Mouse (Mus musculus) B cell, adult 2 months (primary cell): ENCODE results near the gene Ggps1.
A peak's percentile ranks its signal among the peaks of the same experiment; 100 is the strongest.

Experiments
- DNase-seq, 2 experiments: peaks; one replicate each; pipeline ENCODE4 v3.0.0; 2022

Ggps1 gene

DNA sequence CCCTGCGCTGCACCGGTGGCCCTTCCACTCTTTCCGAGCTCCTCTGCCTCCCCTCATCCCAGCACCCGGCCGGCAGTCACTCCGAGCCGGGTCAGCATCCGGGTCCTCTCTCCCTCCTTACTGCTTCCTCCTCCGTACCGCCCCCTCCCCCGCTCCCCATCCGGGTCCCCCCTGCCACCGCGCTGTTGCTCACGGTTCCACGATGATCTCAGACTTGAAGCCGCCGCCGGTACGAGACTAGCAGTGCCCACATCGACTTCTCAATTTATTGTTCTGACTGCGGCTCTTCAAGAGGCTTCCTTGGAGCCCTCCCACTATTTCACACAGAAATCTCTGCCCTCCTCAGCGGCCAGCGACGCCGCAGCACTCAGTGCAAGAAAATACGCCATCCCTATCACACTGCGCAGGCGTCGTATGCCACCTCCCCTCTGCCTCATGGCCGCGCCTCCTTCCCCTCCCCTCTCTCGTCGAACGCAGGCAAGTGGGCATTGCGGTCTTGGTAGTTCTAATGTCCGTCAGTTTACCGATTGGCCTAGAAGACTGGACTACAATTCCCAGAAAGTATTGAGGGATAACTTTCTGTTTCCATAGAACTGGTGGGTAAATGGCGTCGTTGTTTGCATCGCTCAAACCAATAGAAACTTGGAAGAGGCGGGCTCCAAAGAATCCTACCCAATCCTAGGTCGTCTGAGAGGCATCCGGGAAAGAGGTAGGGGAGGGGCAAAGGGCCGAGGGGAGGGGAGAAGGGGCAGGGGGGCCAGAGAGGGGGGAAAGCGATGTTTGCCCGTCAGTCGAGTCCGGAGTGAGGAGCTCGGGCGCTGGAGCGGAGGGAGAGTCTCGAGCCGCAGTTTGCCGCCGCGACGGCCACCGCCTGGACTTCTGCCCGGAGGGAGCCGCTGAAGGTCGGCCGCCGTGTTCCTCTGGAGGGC is at the start of gene Ggps1, which contains the start of gene Arid4b:
Gene Ggps1 (minus strand): TSS at position 476 of the 929 bp plus-strand sequence.
Gene Arid4b (plus strand): TSS at position 220 of the 929 bp plus-strand sequence.
- peak; percentile 93 to 96 for DNase-seq

DNA sequence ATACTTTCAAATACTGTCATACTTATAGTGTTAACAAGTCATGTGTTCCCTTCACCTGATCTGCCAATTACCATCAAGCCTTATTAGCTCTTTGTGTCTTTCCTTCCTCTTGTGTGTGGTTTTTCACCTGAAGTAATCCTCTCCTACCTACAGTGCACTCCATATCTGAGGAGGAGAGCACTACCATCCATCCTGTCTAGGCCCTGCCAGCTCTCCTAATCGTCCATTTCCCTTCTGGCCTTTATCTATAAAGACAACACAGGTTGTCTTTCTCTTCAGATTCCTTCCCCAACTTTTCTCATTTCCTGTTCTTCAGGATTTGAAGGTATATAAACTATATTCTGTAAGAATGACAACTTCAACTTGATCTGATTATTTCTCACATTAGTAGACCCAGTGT is 47.9 kb upstream of the Ggps1 start:
- no peak for DNase-seq

- no peak for DNase-seq
Observed at GRCm38 (mm10) chr13:14110154-14110873, 47.0 kb upstream of the Ggps1 start.

DNA sequence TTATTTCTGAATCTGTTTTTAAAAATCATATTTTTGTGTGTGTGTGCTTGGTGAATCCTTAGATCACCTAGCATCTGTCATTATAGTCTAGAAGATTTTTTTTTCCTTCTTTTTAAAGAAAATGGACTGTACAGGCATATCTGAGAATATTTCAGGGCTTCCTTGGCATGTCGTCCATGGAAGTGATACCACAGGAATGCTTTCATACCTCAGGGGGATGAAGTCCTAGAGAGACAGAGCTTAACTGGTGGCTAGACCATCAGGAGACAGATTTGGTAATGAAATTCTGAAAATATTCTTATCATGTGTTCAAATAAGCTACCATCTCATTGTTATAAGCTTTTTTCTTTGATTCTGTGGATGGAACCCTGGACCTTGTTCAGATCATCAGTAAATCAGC is 39.7 kb upstream of the Ggps1 start:
- DNase-seq, result no peak

DNA sequence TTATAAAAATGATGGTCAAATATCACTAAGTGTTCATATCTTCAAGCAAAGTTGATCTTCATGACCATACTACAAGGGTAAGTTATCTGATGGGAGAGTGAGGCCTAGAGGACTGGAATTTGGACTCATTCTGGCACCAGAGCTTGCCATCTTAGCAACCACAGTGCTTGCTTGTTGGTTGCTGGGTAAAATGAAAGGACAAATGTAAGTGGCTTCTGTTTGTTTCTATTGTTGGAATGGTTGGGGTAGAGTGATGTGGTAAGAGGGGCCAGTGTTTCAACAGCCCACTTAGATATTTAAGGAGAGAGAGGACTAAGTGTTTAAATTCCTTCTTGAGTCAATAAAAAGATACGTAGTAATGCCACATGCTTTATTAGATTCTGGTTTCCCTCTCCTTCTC is 25.4 kb upstream of the Ggps1 start:
- DNase-seq, result no peak

DNA sequence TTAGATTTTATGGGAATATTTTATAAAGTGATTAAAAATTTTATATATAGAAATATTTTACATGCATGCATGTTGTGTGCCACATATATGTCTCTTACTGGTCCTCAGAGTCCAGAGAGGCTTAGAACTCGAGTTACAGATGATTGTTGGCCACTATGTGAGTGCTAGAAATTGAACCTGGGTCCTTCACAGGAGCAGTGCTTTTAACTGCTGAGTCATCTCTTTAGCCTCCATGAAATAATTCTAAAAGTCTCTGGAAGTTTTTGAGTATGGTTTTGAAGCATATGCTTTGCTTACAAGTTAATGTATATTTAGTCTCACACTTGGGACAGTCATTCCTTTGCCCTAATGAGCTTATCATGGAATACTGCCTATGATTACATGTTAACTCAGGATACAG is 12.0 kb upstream of the Ggps1 start:
- no peak for DNase-seq

DNA sequence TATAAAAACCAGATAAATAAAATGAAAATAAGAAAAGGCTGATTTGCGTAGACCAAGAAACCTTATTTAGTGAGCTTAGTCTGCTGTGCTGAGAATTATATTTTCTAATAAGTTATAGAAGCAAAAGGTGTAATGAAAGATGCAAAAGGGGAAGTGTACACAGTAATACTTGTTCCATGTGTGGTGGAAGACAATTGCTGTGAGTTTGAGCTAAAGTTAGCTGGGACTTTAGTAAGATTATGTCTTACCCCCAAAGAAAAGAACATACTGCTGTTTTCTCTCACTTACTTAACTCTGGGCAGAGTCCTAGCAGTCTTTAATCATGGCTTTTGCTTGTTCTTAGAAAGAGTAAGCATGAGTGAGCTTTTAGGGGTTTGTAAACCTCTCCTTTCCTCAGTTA is 11.1 kb upstream of the Ggps1 start:
- DNase-seq, result no peak

DNA sequence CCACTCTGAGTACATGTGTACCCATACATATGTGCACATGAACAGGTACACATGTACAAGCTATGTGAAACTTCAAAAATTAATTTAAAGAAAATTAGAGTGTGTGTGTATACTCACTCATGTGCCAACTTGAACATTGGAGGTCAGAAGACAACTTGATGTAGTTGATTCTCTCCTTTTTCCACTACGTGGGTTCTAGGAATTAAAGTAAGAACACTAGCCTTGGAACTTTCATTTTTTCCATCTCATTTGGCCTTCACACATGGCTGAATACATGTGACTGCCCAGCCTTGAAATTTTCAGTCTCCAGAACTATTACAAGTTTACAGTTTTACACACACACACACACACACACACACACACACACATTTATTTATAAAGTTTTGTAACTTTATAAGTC is 6.0 kb upstream of the Ggps1 start:
- DNase-seq, result no peak

- no peak for DNase-seq
Observed at GRCm38 (mm10) chr13:14068035-14068434, 4.7 kb upstream of the Ggps1 start.

DNA sequence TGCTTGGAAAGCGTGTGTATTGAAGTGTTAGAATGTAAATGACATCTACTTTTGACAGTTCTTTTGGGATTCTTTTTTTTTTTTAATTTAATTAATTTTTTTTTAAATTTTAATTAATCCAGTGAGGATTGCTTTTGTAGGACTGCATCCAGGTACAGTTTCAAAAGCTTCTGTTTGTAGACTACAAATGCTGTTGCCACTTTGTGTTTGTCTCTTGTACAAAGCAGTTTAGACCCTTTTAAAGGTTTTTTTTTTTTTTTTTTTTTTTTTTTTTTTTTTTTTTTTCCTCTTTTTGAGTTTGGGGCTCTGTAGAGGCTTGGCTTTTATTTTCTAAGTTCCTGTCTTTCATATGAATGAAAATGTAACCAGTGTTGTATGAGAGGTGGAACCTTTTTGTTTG is 2.4 kb upstream of the Ggps1 start:
- no peak for DNase-seq

DNA sequence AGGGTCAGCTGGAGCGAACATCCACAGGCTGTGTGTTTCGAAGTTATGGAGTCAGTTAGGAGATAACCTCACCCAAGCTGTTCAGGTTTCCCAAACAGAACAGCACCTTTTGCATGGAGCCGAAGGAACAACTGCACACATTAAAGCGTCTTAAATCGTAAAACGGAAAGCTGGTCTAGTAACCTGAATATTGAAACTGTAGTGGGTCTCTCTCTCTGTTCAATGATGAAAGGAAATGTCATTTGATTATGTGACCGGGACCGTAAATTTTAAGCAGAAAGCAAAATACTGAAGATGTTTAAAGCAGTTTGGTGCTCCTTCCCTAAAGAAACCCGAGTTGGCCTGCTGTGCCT is 1.7 kb upstream of the Ggps1 start:
- DNase-seq, result no peak

DNA sequence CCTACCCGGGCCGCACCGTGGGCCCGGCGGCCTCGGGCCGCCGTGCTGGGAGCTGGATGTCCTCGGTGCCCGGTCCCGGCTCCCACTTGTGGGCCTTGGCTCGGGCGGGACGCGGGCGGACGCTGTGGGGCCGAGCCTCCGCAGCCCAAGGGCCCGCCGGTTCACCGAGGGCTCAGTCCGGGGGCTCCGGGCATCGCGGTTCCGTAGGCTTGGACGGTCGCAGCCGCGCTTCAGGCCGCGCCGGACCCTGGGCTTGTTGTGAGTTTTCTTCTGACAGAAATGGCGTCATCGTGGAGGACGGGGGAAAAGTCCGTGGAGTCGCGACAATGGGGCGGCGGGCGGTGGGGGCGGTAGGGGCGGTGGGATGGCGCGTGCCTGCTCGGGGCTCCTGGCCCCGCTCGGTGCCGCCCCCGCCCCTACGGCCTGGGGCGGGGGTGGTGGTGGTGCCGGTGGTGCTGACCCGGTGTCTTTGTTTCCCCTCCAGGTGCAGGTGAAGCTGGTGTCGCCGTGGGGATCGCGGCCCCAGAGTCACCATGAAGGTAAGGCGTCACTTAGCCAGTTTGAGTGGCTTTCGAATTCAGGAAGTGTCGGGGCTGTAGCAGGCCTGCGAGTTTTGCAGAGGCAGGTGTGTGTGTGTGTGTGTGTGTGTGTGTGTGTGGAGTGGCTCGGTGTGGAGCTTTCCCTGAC is 1.2 kb upstream of the Ggps1 start:
- DNase-seq, result peak; percentile 73

GRCm38 (mm10) chr13:14063942-14064271 is 619 bp upstream of the Ggps1 start:
- DNase-seq, result no peak

DNA sequence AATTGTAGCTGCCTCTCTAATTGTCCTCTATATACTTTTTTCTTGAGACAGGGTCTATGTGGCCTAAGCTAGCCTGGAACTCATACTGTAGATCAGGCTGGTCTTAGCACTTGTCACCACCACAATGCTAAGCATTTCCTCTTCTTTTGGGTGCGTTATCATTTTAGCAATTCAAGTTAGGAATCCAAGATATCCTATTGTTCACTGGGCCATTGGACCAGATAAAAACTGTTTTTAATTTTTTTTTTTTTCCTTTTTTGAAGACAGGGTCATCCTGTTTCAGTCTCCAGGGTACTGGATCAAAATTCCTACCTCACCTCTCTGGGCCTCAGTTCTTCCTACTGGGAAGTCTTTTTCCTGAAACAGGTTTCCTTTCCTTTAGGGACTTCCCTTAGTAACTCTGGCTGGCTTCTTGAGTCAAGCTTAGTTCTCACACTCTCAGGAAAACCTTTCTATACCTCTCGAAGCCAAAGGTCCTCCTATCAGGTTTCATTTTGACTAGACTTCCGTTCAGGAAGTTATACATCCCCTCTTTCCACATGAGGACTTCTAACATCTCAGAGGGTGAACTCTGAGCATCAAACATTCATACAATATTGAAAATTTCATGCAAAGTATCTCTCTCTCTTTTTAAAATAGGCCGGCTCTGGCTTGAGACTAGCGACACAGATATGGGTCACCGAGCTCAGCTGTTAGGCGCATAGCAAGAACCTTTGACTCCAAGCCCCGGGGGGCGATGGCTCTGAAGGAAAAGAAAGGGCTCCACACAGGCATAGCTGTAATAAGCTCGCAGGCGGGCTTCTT is 877 bp downstream of the Ggps1 start:
- DNase-seq, result no peak

DNA sequence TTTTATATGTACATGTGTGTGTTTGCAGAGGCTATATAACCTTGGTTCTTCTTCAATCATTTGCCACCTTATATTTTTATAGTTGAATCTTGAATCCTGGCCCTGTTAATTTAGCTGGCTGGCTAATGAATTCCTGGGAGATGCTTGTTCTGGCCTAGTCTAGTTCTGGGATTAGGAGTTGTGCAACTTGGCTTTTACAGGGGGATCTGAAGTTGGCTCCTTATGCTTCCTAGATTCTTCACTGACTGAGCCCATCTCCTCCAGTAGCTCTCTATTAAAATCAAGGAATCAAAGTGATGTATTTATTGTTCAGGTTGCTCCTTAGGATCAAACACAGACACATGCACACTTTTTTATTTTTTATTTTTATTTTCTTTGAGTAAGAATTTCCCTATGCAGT is 3.7 kb downstream of the Ggps1 start:
- DNase-seq, result no peak

DNA sequence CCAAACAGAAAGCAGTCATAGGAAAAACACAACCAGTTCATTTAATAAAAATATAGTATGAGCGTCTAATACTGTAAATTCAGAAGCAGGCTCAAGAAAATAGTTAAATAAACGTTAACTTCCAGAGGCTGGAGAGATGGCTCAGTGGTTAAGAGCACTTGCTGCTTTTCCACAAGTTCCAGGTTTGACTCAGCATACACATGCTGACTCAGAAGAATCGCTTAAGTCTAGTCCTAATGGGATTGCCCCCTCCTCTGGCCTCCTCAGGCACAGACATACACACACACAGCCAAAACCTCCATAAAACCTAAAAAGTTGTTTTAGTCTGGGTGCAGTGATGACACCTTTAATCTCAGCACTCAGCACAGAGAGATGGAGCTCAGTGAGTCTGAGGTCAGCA is 6.5 kb downstream of the Ggps1 start:
- no peak for DNase-seq

DNA sequence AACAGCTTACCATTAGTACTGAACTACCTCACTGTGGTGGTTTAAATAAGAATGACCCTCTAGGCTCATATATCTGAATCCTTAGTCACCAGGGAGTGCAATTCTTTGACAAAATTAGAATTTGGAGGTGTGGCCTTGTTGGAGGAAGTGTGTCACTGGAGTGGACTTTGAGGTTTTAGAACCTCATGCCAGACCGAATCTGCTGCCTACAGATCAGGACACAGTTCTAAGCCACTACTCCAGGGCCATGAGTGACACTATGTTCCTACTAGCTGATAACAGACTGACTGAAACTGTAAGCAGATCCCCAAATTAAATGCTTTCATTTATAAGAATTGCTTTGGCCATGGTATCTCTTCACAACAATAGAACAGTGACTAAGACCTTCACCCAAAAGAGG is 13.4 kb downstream of the Ggps1 start:
- no peak for DNase-seq

DNA sequence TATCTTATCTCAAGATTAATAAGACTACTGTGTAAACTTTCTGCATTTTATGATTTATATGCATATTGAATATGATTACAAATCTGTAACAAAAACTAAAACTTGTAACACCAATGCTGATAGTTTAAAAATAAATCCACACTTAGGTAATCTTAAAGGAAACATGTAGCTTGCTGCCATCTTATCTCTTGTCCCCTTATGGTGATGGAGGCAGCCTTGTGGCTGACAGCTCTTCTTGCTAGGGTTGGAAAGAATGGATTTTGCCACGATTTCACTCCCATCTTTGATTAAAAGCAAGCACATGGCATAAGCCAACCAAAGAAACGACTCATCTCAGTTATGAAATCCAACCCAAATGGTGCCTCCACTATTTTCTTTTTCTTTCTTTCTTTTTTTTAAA is 18.8 kb downstream of the Ggps1 start:
- no peak for DNase-seq

GRCm38 (mm10) chr13:14043851-14044250 is 19.4 kb downstream of the Ggps1 start:
- DNase-seq, result no peak

- no peak for DNase-seq
Observed at GRCm38 (mm10) chr13:14040186-14040585, 23.1 kb downstream of the Ggps1 start.

DNA sequence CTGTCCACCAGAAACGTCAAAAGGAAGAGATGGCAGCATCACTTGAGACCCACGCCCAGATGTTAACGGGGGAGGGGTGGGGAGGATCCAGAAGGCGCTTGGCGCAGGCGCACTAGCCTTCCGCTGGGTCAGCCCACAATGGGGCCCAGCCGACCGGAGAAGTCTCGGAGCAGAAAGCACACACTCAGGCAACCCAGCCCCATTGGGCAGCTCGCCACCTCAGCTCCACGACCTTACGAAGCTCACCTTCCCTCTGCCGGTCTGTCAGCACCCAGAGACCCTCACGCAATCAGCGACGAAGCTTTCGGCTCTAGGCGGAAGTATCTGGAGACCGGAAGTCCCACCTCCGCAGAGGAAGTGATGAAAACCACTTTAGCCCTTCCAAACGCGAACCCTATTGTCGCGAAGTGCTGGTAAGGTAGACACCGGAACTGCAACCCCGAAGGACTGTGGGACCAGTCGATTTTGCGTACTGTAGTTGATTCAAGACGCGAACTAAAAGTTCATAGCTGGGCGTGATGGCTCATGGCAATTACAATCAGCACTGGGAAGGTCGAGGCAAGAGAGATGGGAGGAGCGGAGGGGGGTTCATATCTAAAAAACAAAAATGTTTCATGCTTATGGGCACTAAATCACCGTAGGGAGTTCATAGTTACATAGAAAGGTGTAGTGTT is 23.9 kb downstream of the Ggps1 start, which contains the start of gene Tbce:
Gene Tbce (minus strand): TSS at position 347 of the 674 bp plus-strand sequence.
- DNase-seq, result peak; percentile 89 to 93

- DNase-seq, result no peak
Observed at GRCm38 (mm10) chr13:14038911-14039291, 24.4 kb downstream of the Ggps1 start.
